Mouse (Mus musculus): Measurements from ENCODE around the gene Olfr625-ps1.

- TF ChIP-seq CTCF (IDR thresholded peaks at IDR 0.05; ENCODE audit: control insufficient read depth, insufficient read depth, insufficient replicate concordance, low read depth, low read length) (no peak), POLR2A (IDR thresholded peaks at IDR 0.05; ENCODE audit: control insufficient read depth, low read depth, low read length) (no peak)
Measured at GRCm38 (mm10) chr7:103636795-103637194, 45.7 kb upstream of the Olfr625-ps1 start.
